Mouse (Mus musculus) right cerebral cortex, postnatal 36 days (tissue): ENCODE measurements around the gene Dido1.

Experiments used
- DNase-seq, 2 experiments: peaks; one replicate each; pipeline ENCODE4 v3.0.0; 2022; ENCODE audit warnings: low spot score in 2 of 2, mixed read lengths in 1 of 2

Dido1 gene

DNA sequence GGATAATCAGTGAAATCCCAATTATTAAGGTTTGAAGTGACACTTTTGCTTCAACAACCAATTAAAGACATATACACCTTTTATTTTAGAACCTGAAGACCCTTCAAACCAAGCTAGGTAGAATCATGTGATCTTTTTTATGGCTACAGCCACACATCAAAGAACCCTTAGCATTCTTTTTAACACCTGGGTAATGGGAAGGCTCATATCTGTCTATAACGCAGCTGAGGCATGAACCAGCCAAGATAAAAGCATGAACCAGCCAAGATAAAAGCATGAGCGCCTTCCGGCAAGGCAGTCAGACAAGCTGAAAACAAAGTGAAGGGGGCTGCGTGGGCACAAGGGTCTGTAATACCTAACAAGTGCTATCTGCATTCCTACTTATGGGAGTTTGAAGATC, 25.8 kb downstream of the Dido1 start:
- DNase-seq = no peak

GRCm38 (mm10) chr2:180683524-180683923, 26.3 kb downstream of the Dido1 start:
- no peak for DNase-seq

GRCm38 (mm10) chr2:180681225-180681624, 28.6 kb downstream of the Dido1 start:
- no peak for DNase-seq

- peak; percentile 40 to 46 for DNase-seq
Observed at GRCm38 (mm10) chr2:180678609-180679140, 31.1 kb downstream of the Dido1 start.

GRCm38 (mm10) chr2:180676706-180677105, 33.1 kb downstream of the Dido1 start:
- no peak for DNase-seq

- DNase-seq = no peak
Observed at GRCm38 (mm10) chr2:180662008-180662407, 47.8 kb downstream of the Dido1 start.

- DNase-seq = no peak
Observed at GRCm38 (mm10) chr2:180660521-180660920, 49.3 kb downstream of the Dido1 start.

DNA sequence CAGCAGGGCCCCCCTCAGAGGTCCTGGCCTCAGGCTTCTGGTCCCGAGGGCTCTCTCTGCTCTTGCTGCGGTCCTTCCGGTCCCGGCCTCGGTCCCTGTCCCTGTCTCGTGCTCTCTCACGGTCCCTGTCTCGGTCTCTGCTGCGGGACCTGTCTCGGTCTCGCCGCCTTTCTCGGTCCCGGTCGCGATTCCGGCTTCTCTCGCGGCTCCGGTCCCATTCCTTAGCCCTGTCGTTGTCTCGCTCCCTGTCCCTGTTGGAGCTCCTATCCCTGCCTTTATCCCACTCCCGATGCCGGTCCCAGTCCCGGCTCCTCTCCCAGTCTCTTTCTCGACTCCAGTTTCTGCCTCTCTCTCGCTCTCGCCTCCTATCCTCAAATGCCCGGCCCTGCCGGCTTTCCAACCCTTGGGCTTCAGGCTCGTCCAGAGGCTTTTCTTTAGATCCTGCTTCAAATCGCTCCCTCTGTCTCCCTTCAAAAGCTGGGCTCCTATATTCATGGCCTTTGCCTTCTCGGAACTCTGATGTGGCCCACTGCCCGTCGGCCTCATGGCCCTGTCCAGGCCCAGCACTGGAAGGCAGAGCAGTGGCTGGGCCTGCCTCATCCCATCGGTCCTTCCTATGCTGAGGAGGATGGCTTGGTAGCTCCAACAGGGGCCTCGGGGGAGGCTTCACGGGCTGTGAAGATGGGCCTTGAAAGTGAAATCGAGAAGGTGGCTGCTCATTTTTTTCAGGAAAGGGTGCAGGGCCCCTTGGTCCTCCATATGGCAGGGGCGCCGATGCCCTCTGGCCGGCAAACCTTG, 50.2 kb downstream of the Dido1 start:
- DNase-seq = no peak

- DNase-seq = no peak
Observed at GRCm38 (mm10) chr2:180658381-180658780, 51.4 kb downstream of the Dido1 start.

- peak; percentile 50 to 62 for DNase-seq
Observed at GRCm38 (mm10) chr2:180657394-180658013, 52.3 kb downstream of the Dido1 start.

GRCm38 (mm10) chr2:180655150-180655549, 54.6 kb downstream of the Dido1 start:
- DNase-seq = no peak

GRCm38 (mm10) chr2:180654666-180655065, 55.1 kb downstream of the Dido1 start:
- DNase-seq = no peak

- no peak for DNase-seq
Observed at GRCm38 (mm10) chr2:180646841-180647240, 63.0 kb downstream of the Dido1 start.

DNA sequence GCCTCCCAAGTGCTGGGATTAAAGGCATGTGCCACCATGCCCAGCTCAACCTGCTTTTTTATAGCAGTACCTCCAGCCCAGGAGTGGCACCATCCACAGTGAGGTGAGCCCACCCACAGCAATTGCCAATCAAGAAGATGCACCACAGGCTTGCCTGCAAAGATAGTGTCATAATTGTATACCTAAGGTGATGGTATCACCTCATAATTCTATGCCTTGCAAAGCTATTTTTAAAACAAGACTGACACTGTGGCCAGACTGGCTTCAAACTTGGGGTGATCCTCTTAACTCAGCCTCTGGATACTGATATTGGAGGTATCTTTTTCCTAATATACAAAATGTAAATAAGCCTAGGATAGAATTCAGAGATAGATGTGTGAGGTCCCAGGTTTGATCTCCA, 66.2 kb downstream of the Dido1 start:
- no peak for DNase-seq

DNA sequence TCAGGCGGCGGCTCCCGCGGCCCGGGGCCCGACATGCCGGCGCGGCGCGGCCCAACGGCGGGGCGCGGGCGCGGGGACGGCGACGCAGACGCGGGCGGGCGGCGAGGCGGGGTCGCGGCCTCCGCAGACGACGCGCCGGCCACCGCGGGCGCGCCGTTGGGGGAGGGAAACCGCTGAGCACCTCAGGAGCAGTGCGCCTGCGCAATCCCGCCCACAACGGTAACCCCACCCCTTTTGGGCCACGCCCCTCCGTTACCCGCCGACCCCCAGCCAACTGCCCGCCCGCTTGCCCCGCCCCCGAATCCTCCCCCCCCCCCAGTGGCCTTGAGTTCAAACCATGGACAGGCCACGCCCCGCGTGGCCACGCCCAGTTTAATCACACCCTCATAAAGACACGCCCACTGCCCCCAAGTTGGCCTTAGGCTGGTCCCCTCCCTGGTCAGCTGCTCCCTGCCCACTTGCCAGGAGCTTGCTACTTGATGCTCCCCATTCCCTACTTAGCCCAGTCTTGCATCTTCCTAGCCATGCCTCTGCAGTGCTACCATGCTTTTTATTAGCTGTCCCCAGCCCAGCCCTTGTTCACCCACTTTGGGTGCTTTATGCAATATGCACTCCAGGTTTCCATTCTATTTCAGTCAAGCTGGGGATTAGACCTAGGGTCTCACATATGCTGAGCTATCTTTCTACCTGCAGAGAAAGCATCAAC, 67.1 kb downstream of the Dido1 start, which contains the start of gene Tcfl5:
Gene Tcfl5 (minus strand): TSS at position 154 of the 706 bp plus-strand sequence.
- no peak for DNase-seq

DNA sequence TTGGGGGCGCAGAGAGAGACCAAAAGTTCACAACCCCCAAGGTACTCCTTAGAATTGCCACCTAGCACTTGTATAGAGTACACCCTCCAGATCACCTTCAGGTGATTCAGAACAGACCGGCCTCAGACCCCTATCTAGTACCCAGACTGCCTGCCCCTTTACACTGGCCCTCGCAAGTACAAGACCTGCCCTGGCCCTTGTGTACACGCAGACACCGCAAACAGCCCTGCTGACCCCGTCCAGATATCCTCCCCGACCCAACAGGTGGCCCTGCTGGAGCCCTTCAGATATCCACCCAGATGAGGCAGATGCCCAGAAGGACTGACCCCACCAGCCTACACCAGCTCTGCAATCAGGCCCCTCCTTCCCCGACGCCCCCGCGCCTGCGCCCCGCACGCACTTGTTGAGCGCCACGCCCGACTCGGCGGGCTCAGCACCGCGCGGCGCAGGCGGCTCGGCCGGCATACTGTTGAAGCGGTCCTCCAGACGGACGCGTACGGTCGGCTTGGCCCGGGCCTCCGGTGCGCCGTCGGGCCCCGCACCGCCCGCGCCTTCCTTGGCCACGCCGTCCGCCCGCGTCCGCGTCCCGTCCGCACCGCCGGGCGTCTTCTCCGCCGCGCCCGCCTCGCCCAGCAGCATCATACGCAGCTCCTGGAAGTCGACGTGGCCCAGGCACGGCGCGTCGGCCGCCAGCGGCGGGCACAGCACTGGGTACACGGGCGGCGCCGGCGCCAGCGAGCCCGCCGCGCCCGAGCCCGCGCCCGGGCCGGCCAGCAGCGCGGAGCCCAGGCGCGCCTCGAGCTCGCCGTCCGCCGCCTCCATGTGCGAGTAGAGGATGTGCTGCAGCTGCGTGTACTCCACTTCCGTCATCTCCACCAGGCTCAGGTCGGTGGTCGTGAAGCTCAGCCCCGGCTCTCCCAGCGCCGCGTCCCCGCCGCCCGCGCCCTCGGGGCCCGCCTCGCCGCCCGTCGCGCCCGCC, 67.9 kb downstream of the Dido1 start:
- no peak for DNase-seq

GRCm38 (mm10) chr2:180611882-180612281, 97.9 kb downstream of the Dido1 start:
- DNase-seq = no peak

- no peak for DNase-seq
Observed at GRCm38 (mm10) chr2:180610283-180610682, 99.5 kb downstream of the Dido1 start.
